Mouse (Mus musculus) small intestine, adult 2 months (tissue): ENCODE results near the gene Ubac2.

ENCODE experiments used
- CTCF ChIP-seq: fragments of 200-500 bp; IDR thresholded peaks from 2 replicates; pipeline ENCODE4 v1.5.1; 2012; ENCODE audit warnings: low read depth, mild to moderate bottlenecking, control low read depth, inconsistent platforms, low read length, moderate library complexity, mixed read lengths; ENCODE audit not compliant: insufficient replicate concordance, insufficient read length; ENCODE audit errors: extremely low read depth
- POLR2A ChIP-seq: fragments of 200-500 bp; IDR thresholded peaks from 2 replicates; pipeline ENCODE4 v1.6.1; 2012; ENCODE audit warnings: low read depth, mild to moderate bottlenecking, control low read depth, inconsistent platforms, low read length, moderate library complexity

GRCm38 (mm10) chr14:121960997-121961396, 82.6 kb downstream of the Ubac2 start:
- TF ChIP-seq POLR2A (no peak), CTCF (no peak)
